Mouse (Mus musculus) macrophage (primary cell): ENCODE measurements at regions not wholly inside any gene's neighbourhood (a gene's known extent, or its start where the extent isn't known, plus 50 kb on each side); places are given as distances from the start of the nearest gene placed in this dataset.
"Not testable (repeated sequence)": the region's sequence is repeated elsewhere in the genome, so short reads cannot be mapped to it uniquely, and the experiment has no call there.

Source experiments
- H3K27ac ChIP-seq: fragments of 350-480 bp; formaldehyde crosslinking; 2 replicates; pipeline ENCODE4 v1.9.0; 2021
- H3K36me3 ChIP-seq: fragments of 350-480 bp; formaldehyde crosslinking; 2 replicates; pipeline ENCODE4 v1.9.0; 2021; ENCODE audit errors: inconsistent target
- H3K4me3 ChIP-seq: fragments of 350-480 bp; formaldehyde crosslinking; 2 replicates; pipeline ENCODE4 v1.9.0; 2021; ENCODE audit errors: inconsistent target
- H3K79me2 ChIP-seq: fragments of 350-480 bp; formaldehyde crosslinking; 2 replicates; pipeline ENCODE4 v1.9.0; 2021; ENCODE audit errors: inconsistent target
- WGBS: methylation state at CpG from one replicate; pipeline ENCODE4 v1.1.7; 2026; ENCODE audit warnings: inconsistent platforms; ENCODE audit not compliant: missing documents; 5-methylcytosine and 5-hydroxymethylcytosine counted together

GRCm38 (mm10) chr6:89095911-89096310, 193.9 kb downstream of the Tpra1 start:
- H3K27ac ChIP-seq: no peak overlapping the region
- no peaks in the 10 kb centered on the region for H3K36me3 ChIP-seq
- no peaks in the 10 kb centered on the region for H3K79me2 ChIP-seq
- H3K4me3 ChIP-seq: no peak overlapping the region
- 92% methylated on average over 14 of the region's 14 CpGs for WGBS

- H3K36me3 ChIP-seq: no peaks in the 10 kb centered on the region
- WGBS: 89% methylated on average over 8 of the region's 8 CpGs
Measured at GRCm38 (mm10) chr6:89097531-89097930, 195.5 kb downstream of the Tpra1 start.

GRCm38 (mm10) chr6:89119241-89119640, 217.2 kb downstream of the Tpra1 start:
- Histone ChIP-seq H3K4me3 (no peak overlapping the region), H3K27ac (no peak overlapping the region), H3K79me2 (no peaks in the 10 kb centered on the region), H3K36me3 (no peaks in the 10 kb centered on the region)
- 92% methylated on average over 1 of the region's 1 CpGs for WGBS

More at GRCm38 (mm10) chr6:89097531-89097930, 195.5 kb downstream of the Tpra1 start:
- H3K79me2 ChIP-seq: no peaks in the 10 kb centered on the region
- no peak overlapping the region for H3K4me3 ChIP-seq
- no peak overlapping the region for H3K27ac ChIP-seq

GRCm38 (mm10) chr6:89121023-89121745, 219.1 kb downstream of the Tpra1 start:
- Histone ChIP-seq H3K27ac (no peak overlapping the region), H3K36me3 (no peaks in the 10 kb centered on the region), H3K4me3 (no peak overlapping the region), H3K79me2 (no peaks in the 10 kb centered on the region)
- 81% methylated on average over 4 of the region's 4 CpGs for WGBS

GRCm38 (mm10) chr6:89121746-89122070, 219.7 kb downstream of the Tpra1 start:
- no peaks in the 10 kb centered on the region for H3K36me3 ChIP-seq
- no peak overlapping the region for H3K4me3 ChIP-seq
- no peak overlapping the region for H3K27ac ChIP-seq
- no peaks in the 10 kb centered on the region for H3K79me2 ChIP-seq
- 96% methylated on average over 3 of the region's 3 CpGs for WGBS

GRCm38 (mm10) chr6:89125916-89126315, 223.9 kb downstream of the Tpra1 start:
- no peaks in the 10 kb centered on the region for H3K36me3 ChIP-seq
- 70% methylated on average over 9 of the region's 9 CpGs for WGBS
- no peaks in the 10 kb centered on the region for H3K79me2 ChIP-seq
- no peak overlapping the region for H3K4me3 ChIP-seq
- no peak overlapping the region for H3K27ac ChIP-seq

- not testable (repeated sequence) for H3K36me3 ChIP-seq, H3K27ac ChIP-seq, H3K79me2 ChIP-seq, H3K4me3 ChIP-seq
- 43% methylated on average over 5 of the region's 5 CpGs for WGBS
Measured at GRCm38 (mm10) chr6:89128141-89128540, 226.1 kb downstream of the Tpra1 start.

GRCm38 (mm10) chr6:89140469-89140868, 222.0 kb downstream of the Plxna1 start:
- H3K79me2 ChIP-seq: no peaks in the 10 kb centered on the region
- H3K4me3 ChIP-seq: no peak overlapping the region
- WGBS: 89% methylated on average over 3 of the region's 3 CpGs
- H3K27ac ChIP-seq: no peak overlapping the region
- no peaks in the 10 kb centered on the region for H3K36me3 ChIP-seq

- Histone ChIP-seq H3K79me2 (no peaks in the 10 kb centered on the region), H3K4me3 (no peak overlapping the region), H3K27ac (no peak overlapping the region), H3K36me3 (no peaks in the 10 kb centered on the region)
- WGBS: 90% methylated on average over 11 of the region's 11 CpGs
Measured at GRCm38 (mm10) chr6:89153027-89153662, 209.3 kb downstream of the Plxna1 start.

- H3K27ac ChIP-seq: no peak overlapping the region
- H3K4me3 ChIP-seq: no peak overlapping the region
- no peaks in the 10 kb centered on the region for H3K36me3 ChIP-seq
- WGBS: 100% methylated on average over 1 of the region's 1 CpGs
- H3K79me2 ChIP-seq: no peaks in the 10 kb centered on the region
Measured at GRCm38 (mm10) chr6:89157501-89157900, 204.9 kb downstream of the Plxna1 start.

- Histone ChIP-seq H3K27ac (no peak overlapping the region), H3K36me3 (no peaks in the 10 kb centered on the region), H3K4me3 (no peak overlapping the region), H3K79me2 (no peaks in the 10 kb centered on the region)
- WGBS: 82% methylated on average over 7 of the region's 7 CpGs
Measured at GRCm38 (mm10) chr6:89160051-89160450, 202.4 kb downstream of the Plxna1 start.

- H3K27ac ChIP-seq: no peak overlapping the region
- no peaks in the 10 kb centered on the region for H3K36me3 ChIP-seq
- no peak overlapping the region for H3K4me3 ChIP-seq
- H3K79me2 ChIP-seq: no peaks in the 10 kb centered on the region
- WGBS: 80% methylated on average over 1 of the region's 1 CpGs
Measured at GRCm38 (mm10) chr6:89161746-89162145, 200.7 kb downstream of the Plxna1 start.

- Histone ChIP-seq H3K4me3 (no peak overlapping the region), H3K36me3 (no peaks in the 10 kb centered on the region), H3K79me2 (no peaks in the 10 kb centered on the region), H3K27ac (no peak overlapping the region)
- WGBS: 78% methylated on average over 2 of the region's 2 CpGs
Measured at GRCm38 (mm10) chr6:89169520-89169919, 192.9 kb downstream of the Plxna1 start.

GRCm38 (mm10) chr6:89184920-89185319, 177.5 kb downstream of the Plxna1 start:
- not testable (repeated sequence) for H3K36me3 ChIP-seq, H3K4me3 ChIP-seq, H3K79me2 ChIP-seq, H3K27ac ChIP-seq
- no CpG with 5 or more reads among the region's 7 CpGs for WGBS

- H3K4me3 ChIP-seq, H3K27ac ChIP-seq, H3K36me3 ChIP-seq, H3K79me2 ChIP-seq: not testable (repeated sequence)
- 16% methylated on average over 14 of the region's 19 CpGs for WGBS
Measured at GRCm38 (mm10) chr6:89200514-89201284, 161.7 kb downstream of the Plxna1 start.
